Mouse (Mus musculus) CD4-positive, CD25-positive, alpha-beta regulatory T cell, adult 2 months (primary cell): ENCODE measurements at regions not wholly inside any gene's neighbourhood (a gene's known extent, or its start where the extent isn't known, plus 50 kb on each side); places are given as distances from the start of the nearest gene placed in this dataset.

ENCODE experiments used
- DNase-seq: peaks from one replicate; pipeline ENCODE4 v3.0.0-alpha.2; 2012; ENCODE audit warnings: low read depth, low spot score

GRCm38 (mm10) chr13:107835756-107836385 is 208.4 kb upstream of the Smim15 start:
- no peak for DNase-seq

DNA sequence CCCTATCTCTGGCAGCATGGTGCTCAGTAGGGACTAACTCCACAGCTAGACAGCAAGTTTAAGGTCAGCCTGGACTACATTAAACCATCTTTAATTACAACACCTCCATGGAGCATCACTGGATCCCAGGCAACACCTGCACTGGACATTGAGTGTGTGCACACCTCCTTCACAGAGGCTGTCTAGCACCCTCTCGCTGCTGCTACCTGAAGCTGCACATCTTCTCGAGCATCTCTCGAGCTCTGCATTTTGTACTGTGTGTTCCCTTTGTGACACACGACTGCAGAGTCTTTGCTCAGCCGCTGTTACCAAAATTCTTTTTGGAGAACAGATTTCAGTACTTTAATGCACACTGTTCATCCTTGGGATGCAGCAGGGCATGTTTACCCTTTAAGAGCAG is 212.2 kb upstream of the Smim15 start:
- no peak for DNase-seq

DNA sequence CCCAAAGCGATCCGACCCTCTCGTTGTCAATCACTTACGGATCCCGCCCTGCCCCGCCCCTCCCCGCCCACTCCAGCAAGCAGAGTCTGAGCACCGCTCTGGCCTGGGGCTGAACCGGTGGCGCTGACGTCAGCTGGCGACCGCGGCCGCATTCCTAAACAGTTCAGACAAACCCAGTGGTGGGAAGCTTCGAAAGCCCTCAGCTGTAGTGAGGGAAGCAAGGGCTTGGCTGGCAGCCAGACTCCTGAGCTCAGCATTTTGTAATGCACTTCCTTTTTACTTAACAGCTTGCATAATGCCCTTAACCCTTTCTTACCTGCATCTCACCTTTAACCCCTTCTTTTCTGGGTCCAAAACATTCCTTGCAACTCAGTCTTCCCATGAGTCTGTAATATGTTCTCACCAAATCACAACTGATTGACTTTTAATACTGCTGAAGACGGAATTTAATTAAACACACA is 213.0 kb upstream of the Smim15 start:
- DNase-seq, result peak; percentile 93

DNA sequence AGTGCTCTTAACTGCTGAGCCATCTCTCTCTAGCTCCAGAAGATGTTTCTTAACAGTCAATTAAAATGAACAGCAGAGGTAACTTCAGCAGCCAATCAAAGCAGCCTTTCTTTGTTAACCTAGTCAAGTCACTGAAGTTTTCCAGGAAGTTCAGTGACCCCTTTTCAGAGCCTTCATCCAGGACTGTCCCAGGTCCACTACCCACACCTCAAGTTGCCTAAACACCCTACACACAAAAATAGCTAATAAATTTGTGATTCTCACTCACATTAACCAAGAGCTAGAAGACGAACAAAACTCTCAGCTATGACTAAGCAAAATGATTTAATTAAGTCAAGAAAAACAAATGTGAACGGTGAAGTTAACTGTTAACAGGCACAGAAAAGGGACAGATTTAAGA is 214.0 kb upstream of the Smim15 start:
- no peak for DNase-seq

DNA sequence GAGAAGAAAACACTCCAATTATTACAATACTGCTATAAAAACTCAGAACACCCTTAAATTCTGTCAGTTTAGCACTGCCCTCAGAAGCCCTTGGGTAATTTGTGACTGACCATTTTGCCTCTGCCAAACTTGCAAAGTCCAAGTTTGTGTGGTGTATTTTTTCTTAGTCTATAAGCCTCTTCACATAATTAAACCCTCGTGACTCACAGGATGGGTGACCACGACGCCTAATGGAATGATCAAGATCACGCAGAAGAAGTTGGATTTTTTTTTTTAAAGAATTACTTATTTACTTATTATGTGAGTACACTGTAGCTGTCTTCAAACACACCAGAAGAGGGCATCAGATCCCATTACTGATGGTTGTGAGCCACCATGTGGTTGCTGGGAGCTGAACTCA is 214.4 kb upstream of the Smim15 start:
- DNase-seq, result no peak

GRCm38 (mm10) chr13:107825636-107826035 is 218.6 kb upstream of the Smim15 start:
- DNase-seq, result peak; percentile 69

GRCm38 (mm10) chr13:107823342-107823741 is 220.9 kb upstream of the Smim15 start:
- DNase-seq, result no peak

DNA sequence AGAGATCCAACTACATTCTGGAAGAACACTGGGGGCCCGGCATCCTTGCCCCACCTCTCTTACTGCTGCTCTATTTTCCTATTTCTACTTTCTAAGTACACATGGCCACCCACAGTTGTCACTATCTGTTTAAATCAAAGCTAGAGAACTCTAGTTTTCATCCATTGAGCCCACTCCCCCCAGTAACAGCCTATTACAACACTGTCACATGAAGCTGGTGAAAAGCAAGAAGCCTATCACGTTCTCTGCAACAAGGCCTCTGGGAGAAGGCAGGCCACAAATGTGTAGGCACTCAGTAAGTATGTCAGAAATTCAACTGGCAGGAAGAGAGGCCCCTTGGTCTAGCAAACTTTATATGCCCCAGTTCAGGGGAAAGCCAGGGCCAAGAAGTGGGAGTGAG is 222.0 kb upstream of the Smim15 start:
- DNase-seq, result no peak

DNA sequence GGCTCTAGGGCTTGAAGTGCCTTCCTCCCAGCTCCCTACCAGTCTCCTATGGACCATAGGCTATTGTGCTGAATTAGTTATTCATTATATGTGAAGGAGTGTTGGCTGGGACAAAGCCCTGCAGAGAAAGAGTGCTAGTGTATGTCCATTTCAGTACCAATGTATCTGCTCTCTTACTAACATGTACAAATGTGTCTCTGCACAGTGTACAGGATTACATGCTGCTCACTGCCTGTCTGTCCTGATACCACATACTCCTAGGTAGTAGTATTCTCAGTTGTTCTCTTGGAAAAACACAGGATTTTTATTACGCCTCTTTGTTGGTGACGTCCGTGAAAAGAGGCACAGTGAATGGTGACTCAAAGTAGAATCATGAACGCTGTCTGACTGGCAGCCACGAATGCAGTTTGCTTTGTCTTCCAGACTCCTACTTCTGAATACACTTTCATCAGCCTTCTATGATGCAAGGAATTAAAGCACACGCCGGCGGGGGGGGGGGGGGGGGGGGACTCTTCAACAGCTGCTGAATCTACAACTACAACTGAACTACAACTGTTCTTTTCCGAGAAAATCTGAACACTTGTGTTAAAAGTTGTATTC is 230.6 kb upstream of the Smim15 start:
- no peak for DNase-seq

- no peak for DNase-seq
Measured at GRCm38 (mm10) chr13:107812014-107812413, 232.2 kb upstream of the Smim15 start.

DNA sequence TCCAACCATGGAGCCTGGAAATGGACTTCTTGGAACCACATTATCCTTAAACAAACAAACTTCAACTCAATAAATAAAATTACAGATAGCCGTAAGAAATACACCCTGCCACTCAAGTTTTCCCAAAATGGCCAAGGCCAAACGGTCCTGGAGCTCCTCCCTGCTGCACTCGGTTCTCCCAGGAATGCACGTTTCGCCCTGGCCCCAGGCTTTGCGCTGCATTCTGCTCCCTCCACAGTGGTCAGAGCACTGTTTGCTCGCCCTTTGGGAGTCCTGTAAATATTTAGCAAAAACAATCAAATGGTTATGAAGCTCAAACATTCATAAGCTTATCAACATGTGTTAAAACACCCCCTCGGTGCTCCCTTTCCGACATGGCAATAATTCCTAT is 233.4 kb upstream of the Smim15 start:
- DNase-seq, result no peak

DNA sequence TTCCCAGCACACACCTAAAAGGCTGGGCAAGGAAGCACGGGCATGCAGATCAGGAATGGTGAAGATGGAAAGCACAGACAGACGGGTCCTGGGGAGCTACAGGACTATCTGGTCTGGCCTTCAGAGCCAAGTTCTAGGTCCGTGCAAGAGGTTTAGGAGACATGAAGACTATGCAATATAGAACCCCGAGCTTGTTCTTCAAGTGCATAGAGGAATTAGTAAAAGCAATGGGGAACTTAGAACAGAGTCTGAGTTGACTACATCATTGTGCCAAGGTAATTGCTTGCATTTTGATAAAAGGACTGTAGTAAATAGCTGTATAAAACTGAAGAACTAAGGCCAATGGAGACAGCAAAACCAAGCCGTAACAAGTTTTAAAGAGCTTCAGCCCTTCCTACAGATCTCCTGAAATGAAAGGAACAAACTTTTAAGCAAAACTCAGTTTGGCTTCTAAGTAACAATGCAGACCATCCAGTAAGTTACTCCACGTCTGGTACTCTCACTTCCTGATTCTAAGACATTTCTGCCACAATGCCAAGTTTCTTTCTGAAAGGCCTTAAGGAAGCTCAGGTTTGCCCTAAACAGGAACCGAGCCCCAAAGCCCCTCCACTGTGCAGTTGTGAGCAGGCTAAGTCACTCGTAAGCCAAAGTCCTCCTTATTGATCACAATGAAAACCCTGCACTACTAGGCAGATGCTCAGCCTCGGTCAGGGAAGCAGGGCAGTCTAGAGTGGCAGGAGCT is 234.0 kb upstream of the Smim15 start:
- no peak for DNase-seq

GRCm38 (mm10) chr13:107808961-107809360 is 235.3 kb upstream of the Smim15 start:
- DNase-seq, result no peak

GRCm38 (mm10) chr13:107804418-107804817 is 239.8 kb upstream of the Smim15 start:
- peak; percentile 33 for DNase-seq

- no peak for DNase-seq
Measured at GRCm38 (mm10) chr13:107799199-107799945, 244.9 kb upstream of the Smim15 start.

GRCm38 (mm10) chr13:107798144-107798543 is 246.1 kb upstream of the Smim15 start:
- DNase-seq, result peak; percentile 18

- no peak for DNase-seq
Measured at GRCm38 (mm10) chr13:107795516-107795915, 248.7 kb upstream of the Smim15 start.

GRCm38 (mm10) chr13:107791770-107792169 is 252.5 kb upstream of the Smim15 start:
- no peak for DNase-seq

- no peak for DNase-seq
Measured at GRCm38 (mm10) chr13:107784971-107785370, 259.3 kb upstream of the Smim15 start.

DNA sequence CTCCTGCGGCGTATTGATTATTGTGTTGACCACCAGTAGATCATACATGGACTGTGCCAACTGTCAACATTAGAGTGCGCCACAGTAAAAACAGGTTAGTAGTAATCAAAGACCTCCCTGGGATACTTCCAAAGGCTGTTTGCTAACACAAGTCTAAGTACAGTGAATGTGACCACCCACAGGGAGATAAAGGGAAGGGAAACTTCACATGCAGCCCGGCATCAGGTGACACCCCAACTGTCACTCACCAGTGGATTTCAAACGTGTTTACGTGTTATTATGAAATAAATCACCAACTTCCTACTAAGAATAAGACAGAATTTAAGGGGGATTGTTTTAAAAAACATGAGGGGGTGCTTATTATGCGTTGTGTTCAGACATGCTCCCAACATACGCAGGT is 262.5 kb upstream of the Smim15 start:
- no peak for DNase-seq

DNA sequence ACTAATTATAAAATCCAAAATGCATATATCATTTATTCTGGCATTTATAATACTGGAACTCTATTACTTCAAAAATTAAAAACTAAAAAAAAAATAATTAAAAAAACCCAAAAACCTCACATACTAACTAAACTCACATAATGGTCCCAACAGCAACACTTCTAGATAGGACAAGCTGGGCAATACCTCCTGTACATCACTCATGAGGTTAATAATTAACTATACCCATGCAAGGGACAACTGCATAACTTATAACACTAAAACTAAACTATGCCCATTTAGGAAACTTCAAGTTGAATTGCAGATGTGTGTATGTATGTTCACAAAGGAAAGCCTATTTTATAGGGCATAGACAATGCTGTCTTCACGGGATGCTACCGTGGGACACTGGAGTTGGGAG is 263.0 kb upstream of the Smim15 start:
- DNase-seq, result no peak

DNA sequence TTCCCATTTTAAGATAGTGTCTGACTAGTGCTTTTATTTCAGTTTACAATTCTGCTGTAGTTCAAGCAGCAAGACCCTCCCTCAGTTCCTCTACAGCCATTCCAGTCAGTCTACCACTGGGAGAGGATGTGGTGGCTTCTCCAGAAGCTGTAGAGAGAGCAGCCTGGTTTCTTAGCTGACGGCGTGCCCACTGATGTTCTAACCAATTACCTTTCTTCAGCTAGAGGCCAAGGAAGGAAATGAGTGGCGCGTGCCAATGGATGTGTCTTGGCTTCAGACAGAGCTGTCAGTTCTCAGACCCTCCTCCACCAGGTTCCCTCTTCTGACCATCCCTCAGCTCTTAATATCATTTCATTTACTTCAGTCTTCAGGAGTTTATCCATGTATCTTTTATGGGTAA is 264.7 kb upstream of the Smim15 start:
- DNase-seq, result peak; percentile 7
